Mouse (Mus musculus): ENCODE measurements around the gene Nr6a1. TPM values are rescaled to one million over a fixed set of nuclear protein-coding genes. Genes with fewer than 3 reads are reported as not detected.

Gene Nr6a1
- total and polyA plus RNA-seq, 3 experiments = 5.6 to 6.1 (median 5.8) TPM

- no peaks in the 10 kb centered on the region for H3K79me2 ChIP-seq (replicated peaks; ENCODE audit: control insufficient read depth, extremely low read depth, insufficient read depth, poor library complexity, severe bottlenecking)
- no peak overlapping the region for H3K4me3 ChIP-seq (replicated peaks in 1 of 3; ENCODE audit: low read depth in 2 of 3, low read length in 2 of 3, poor library complexity in 1 of 3)
- H3K4me1 ChIP-seq (ENCODE audit: control insufficient read depth in 1 of 2, insufficient read depth in 2 of 2) = peaks cover 2 to 23% of the 10 kb centered on the region in 2 experiments; a peak in 3 of 4 replicates
- H3K9ac ChIP-seq (ENCODE audit: insufficient read depth, low read depth) = no peak overlapping the region
- TF ChIP-seq TCF12 (IDR thresholded peaks at IDR 0.05; ENCODE audit: low read depth, low read length) = no peak
- TF ChIP-seq MEF2A (IDR thresholded peaks at IDR 0.05; ENCODE audit: borderline replicate concordance, low read depth, low read length) = no peak
- no peak for TF ChIP-seq NRF1 (IDR thresholded peaks at IDR 0.05; ENCODE audit: low read depth, low read length)
- TF ChIP-seq USF2 (conservative IDR thresholded peaks at IDR 0.05; ENCODE audit: low read depth, low read length) = no peak
- TF ChIP-seq CHD1 (IDR thresholded peaks at IDR 0.05; ENCODE audit: low read depth, low read length) = no peak
- no peak for TF ChIP-seq MXI1 (IDR thresholded peaks at IDR 0.05; ENCODE audit: low read depth, low read length)
- no peak for TF ChIP-seq JUND (conservative IDR thresholded peaks at IDR 0.05; ENCODE audit: low read depth, low read length)
- TF ChIP-seq ELF1 (IDR thresholded peaks at IDR 0.05; ENCODE audit: low read depth, low read length) = no peak
- TF ChIP-seq E2F4 (IDR thresholded peaks at IDR 0.05; ENCODE audit: insufficient replicate concordance, low read depth, low read length) = no peak
- no peak for TF ChIP-seq BHLHE40 (IDR thresholded peaks at IDR 0.05; ENCODE audit: low read depth, low read length)
- TF ChIP-seq USF1 (IDR thresholded peaks at IDR 0.05; ENCODE audit: low read depth, low read length) = no peak
- TF ChIP-seq MAFK (IDR thresholded peaks at IDR 0.05; ENCODE audit: insufficient replicate concordance, low read length) = no peak
- no peak for TF ChIP-seq CTCF (conservative IDR thresholded peaks at IDR 0.05 in 1 of 2, IDR thresholded peaks at IDR 0.05 in 1 of 2; ENCODE audit: low read depth in 2 of 2, low read length in 2 of 2)
- in situ Hi-C loops (cut with MboI; ENCODE audit: low pct_ligation_motif_present, low pct_unique_long_range_greater_than_20kb, low sequenced_read_pairs) = no loop called here
- H3K27ac ChIP-seq (ENCODE audit: insufficient read depth, low read depth) = no peak overlapping the region
- no peaks in the 10 kb centered on the region for H3K9me3 ChIP-seq (replicated peaks; ENCODE audit: low read length)
- H3K27me3 ChIP-seq (replicated peaks) = no peaks in the 10 kb centered on the region
- DNase-seq (ENCODE audit: extremely low read depth) = no peak
- no peak overlapping the region for H3K4me2 ChIP-seq (ENCODE audit: insufficient read depth, low read depth, poor library complexity, severe bottlenecking)
- dilution Hi-C loops (cut with MboI; ENCODE audit: extremely low pct_ligation_motif_present, extremely low pct_unique_long_range_greater_than_20kb, low sequenced_read_pairs) = no loop called here
- no peaks in the 10 kb centered on the region for H3K36me3 ChIP-seq (replicated peaks in 1 of 2; ENCODE audit: control insufficient read depth in 1 of 2, insufficient read depth in 1 of 2, low read length in 1 of 2)
Observed at GRCm38 (mm10) chr2:38969650-38970049, 42.2 kb upstream of the Nr6a1 start.

DNA sequence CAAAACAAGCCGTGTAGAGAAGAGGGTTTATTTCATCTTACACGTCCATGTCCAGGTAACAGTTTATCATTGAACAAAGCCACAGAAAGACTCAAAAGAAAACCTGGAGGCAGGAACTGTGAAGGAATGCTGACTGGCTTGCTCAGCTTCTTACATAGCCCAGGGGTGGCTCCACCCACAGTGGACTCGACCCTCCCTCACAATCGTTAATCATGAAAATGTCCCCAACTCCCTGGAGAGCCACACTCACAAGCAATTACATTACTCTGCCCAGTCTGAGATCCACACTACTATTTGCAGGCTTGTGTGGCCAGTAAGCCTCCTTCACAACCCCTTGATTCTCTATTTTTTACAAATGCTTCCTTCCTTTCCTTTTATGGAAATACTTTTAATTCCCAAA, 36.7 kb upstream of the Nr6a1 start:
- no peak overlapping the region for H3K4me2 ChIP-seq (ENCODE audit: insufficient read depth, low read depth, poor library complexity, severe bottlenecking)
- H3K79me2 ChIP-seq (replicated peaks; ENCODE audit: control insufficient read depth, extremely low read depth, insufficient read depth, poor library complexity, severe bottlenecking) = no peaks in the 10 kb centered on the region
- no peak overlapping the region for H3K9ac ChIP-seq (ENCODE audit: insufficient read depth, low read depth)
- H3K4me1 ChIP-seq (ENCODE audit: control insufficient read depth in 1 of 2, insufficient read depth in 2 of 2) = peaks cover 0 to 11% of the 10 kb centered on the region in 2 experiments; a peak in 1 of 4 replicates
- H3K9me3 ChIP-seq (replicated peaks; ENCODE audit: low read length) = no peaks in the 10 kb centered on the region
- no peak overlapping the region for H3K27ac ChIP-seq (ENCODE audit: insufficient read depth, low read depth)
- no peak for DNase-seq (ENCODE audit: extremely low read depth)
- TF ChIP-seq MAFK (IDR thresholded peaks at IDR 0.05; ENCODE audit: insufficient replicate concordance, low read length) = no peak
- no peak for TF ChIP-seq SMC3 (IDR thresholded peaks at IDR 0.05; ENCODE audit: low read depth, low read length)
- no peak for TF ChIP-seq RCOR1 (conservative IDR thresholded peaks at IDR 0.05; ENCODE audit: low read depth, low read length)
- no peak for TF ChIP-seq ZC3H11A (IDR thresholded peaks at IDR 0.05; ENCODE audit: low read depth, low read length)
- TF ChIP-seq PAX5 (IDR thresholded peaks at IDR 0.05; ENCODE audit: low read length) = no peak
- no peak for TF ChIP-seq CHD1 (IDR thresholded peaks at IDR 0.05; ENCODE audit: low read depth, low read length)
- no peak for TF ChIP-seq USF2 (conservative IDR thresholded peaks at IDR 0.05; ENCODE audit: low read depth, low read length)
- no peak for TF ChIP-seq E2F4 (IDR thresholded peaks at IDR 0.05; ENCODE audit: insufficient replicate concordance, low read depth, low read length)
- no peak for TF ChIP-seq CHD2 (IDR thresholded peaks at IDR 0.05; ENCODE audit: low read length)
- TF ChIP-seq USF1 (IDR thresholded peaks at IDR 0.05; ENCODE audit: low read depth, low read length) = no peak
- TF ChIP-seq HCFC1 (IDR thresholded peaks at IDR 0.05; ENCODE audit: low read depth, low read length) = no peak
- TF ChIP-seq TBP (conservative IDR thresholded peaks at IDR 0.05; ENCODE audit: low read depth, low read length) = no peak
- no peak for TF ChIP-seq IRF4 (IDR thresholded peaks at IDR 0.05; ENCODE audit: low read depth, low read length)
- no peak for TF ChIP-seq ZKSCAN1 (IDR thresholded peaks at IDR 0.05; ENCODE audit: borderline replicate concordance, low read depth, low read length)
- TF ChIP-seq NRF1 (IDR thresholded peaks at IDR 0.05; ENCODE audit: low read depth, low read length) = no peak
- no peak for TF ChIP-seq MYC (IDR thresholded peaks at IDR 0.05; ENCODE audit: low read depth, low read length)
- TF ChIP-seq MEF2A (IDR thresholded peaks at IDR 0.05; ENCODE audit: borderline replicate concordance, low read depth, low read length) = no peak
- dilution Hi-C loops (cut with MboI; ENCODE audit: extremely low pct_ligation_motif_present, extremely low pct_unique_long_range_greater_than_20kb, low sequenced_read_pairs) = no loop called here
- H3K36me3 ChIP-seq (replicated peaks in 1 of 2; ENCODE audit: control insufficient read depth in 1 of 2, insufficient read depth in 1 of 2, low read length in 1 of 2) = peaks cover 0 to 28% of the 10 kb centered on the region in 2 experiments
- in situ Hi-C loops (cut with MboI; ENCODE audit: low pct_ligation_motif_present, low pct_unique_long_range_greater_than_20kb, low sequenced_read_pairs) = no loop called here
- H3K27me3 ChIP-seq (replicated peaks) = no peaks in the 10 kb centered on the region
- no peak overlapping the region for H3K4me3 ChIP-seq (replicated peaks in 1 of 3; ENCODE audit: low read depth in 2 of 3, low read length in 2 of 3, poor library complexity in 1 of 3)
